Comparison of ENCODE assay signal across 35 mouse cellular contexts in genomic region chr9:123981909-123982308, GRCm38 (mm10). TPM values are rescaled to one million over a fixed set of nuclear protein-coding genes. Genes with fewer than 3 reads are reported as not detected.
DNase-seq lines count a peak whose midpoint lies in the region; ATAC-seq and TF ChIP-seq lines count a peak whose summit lies in the region.
"Had no signal": no experiment of that assay in that cellular context is flagged by ENCODE, and none has a peak within 500 bp of the region (broad histone marks: within the 10 kb centered on the region; RNA-seq: fewer than 3 reads in every experiment).

No protein-coding gene starts in this region.

- H3K4me1 ChIP-seq in heart, embryonic 11.5 days (ENCODE audit: control insufficient read depth, insufficient read depth, low read length), result no peaks in the 10 kb centered on the region
- H3K4me1 ChIP-seq in liver, embryonic 11.5 days (replicated peaks; ENCODE audit: control insufficient read depth, insufficient read depth, low read length), result peaks cover 40% of the 10 kb centered on the region
- H3K4me1 ChIP-seq in liver, postnatal 0 days (ENCODE audit: insufficient read depth), result peaks cover 2% of the 10 kb centered on the region; the same call in 1 of the 2 replicates
- H3K4me1 ChIP-seq in forebrain, embryonic 10.5 days, result no peaks in the 10 kb centered on the region
- H3K4me1 ChIP-seq: embryonic facial prominence, embryonic 13.5 days; hindbrain, embryonic 10.5 days; kidney, embryonic 15.5 days; limb, embryonic 10.5 days had no signal

- 65% methylated on average over 4 of the region's 4 CpGs for WGBS in heart, embryonic 11.5 days (ENCODE audit: insufficient replicate concordance)
- 39% methylated on average over 4 of the region's 4 CpGs for whole genome bisulfite sequencing in liver, embryonic 11.5 days
- 43% methylated on average over 4 of the region's 4 CpGs for WGBS in liver, postnatal 0 days (ENCODE audit: insufficient replicate concordance)
- WGBS in forebrain, embryonic 10.5 days, result 78% methylated on average over 4 of the region's 4 CpGs

- H3K27ac ChIP-seq in heart, embryonic 11.5 days (ENCODE audit: low read depth, low read length), result 0 out of 2 replicates have a peak overlapping the region, but pooled peaks have one; percentile 5
- H3K27ac ChIP-seq in liver, embryonic 11.5 days (ENCODE audit: low read depth, low read length), result peak overlapping the region; percentile 73; the same call in 1 of the 2 replicates
- H3K27ac ChIP-seq in liver, postnatal 0 days (ENCODE audit: low read depth), result no peak overlapping the region
- no peak overlapping the region for H3K27ac ChIP-seq in forebrain, embryonic 10.5 days
- H3K27ac ChIP-seq: embryonic facial prominence, embryonic 13.5 days; hindbrain, embryonic 10.5 days; hindbrain, postnatal 0 days; kidney, embryonic 15.5 days; limb, embryonic 10.5 days; macrophage had no signal

- no peak for DNase-seq in heart, postnatal 25 days (ENCODE audit: low spot score)
- DNase-seq in liver, embryonic 11.5 days (ENCODE audit: low spot score), result no peak
- DNase-seq in liver, postnatal 0 days, result no peak
- DNase-seq in kidney, adult 18-20 months, result no peak
- no peak for DNase-seq in cerebellum, adult 11 months
- DNase-seq in forebrain, embryonic 10.5 days (ENCODE audit: extremely low spot score, low spot score), result no peak
- DNase-seq: adrenal gland, postnatal 10 days; cerebellum, adult 8-10 months; cerebellum, postnatal 36 days; embryo, embryonic 11 days; kidney, postnatal 4 days; right cerebral cortex, adult 18-20 months; thymus, postnatal 14 days had no signal

- intact Hi-C loops in heart, postnatal 25 days (cut with DNase I), result no loop called here

- no peaks in the 10 kb centered on the region for H3K27me3 ChIP-seq in heart, embryonic 11.5 days (ENCODE audit: control insufficient read depth, insufficient read depth, low read length)
- no peaks in the 10 kb centered on the region for H3K27me3 ChIP-seq in liver, embryonic 11.5 days (replicated peaks; ENCODE audit: control insufficient read depth, insufficient read depth, low read length)
- no peaks in the 10 kb centered on the region for H3K27me3 ChIP-seq in liver, postnatal 0 days (ENCODE audit: insufficient read depth, low read length)
- no peaks in the 10 kb centered on the region for H3K27me3 ChIP-seq in forebrain, embryonic 10.5 days (ENCODE audit: poor library complexity, severe bottlenecking)
- H3K27me3 ChIP-seq: embryonic facial prominence, embryonic 13.5 days; kidney, embryonic 15.5 days had no signal

- H3K36me3 ChIP-seq in heart, embryonic 11.5 days (ENCODE audit: control insufficient read depth, insufficient read depth, low read length), result no peaks in the 10 kb centered on the region
- H3K36me3 ChIP-seq in liver, embryonic 11.5 days (ENCODE audit: control insufficient read depth, insufficient read depth, low read length), result no peaks in the 10 kb centered on the region
- H3K36me3 ChIP-seq in liver, postnatal 0 days (replicated peaks; ENCODE audit: insufficient read depth, low read length), result no peaks in the 10 kb centered on the region
- no peaks in the 10 kb centered on the region for H3K36me3 ChIP-seq in forebrain, embryonic 10.5 days (replicated peaks)
- H3K36me3 ChIP-seq: embryonic facial prominence, embryonic 13.5 days; hindbrain, embryonic 10.5 days; kidney, embryonic 15.5 days; limb, embryonic 10.5 days had no signal

- ATAC-seq in heart, embryonic 11.5 days (replicated peaks; ENCODE audit: insufficient number of reproducible peaks, low FRiP score, low TSS enrichment), result peak; percentile 88
- peak; percentile 80 for ATAC-seq in liver, embryonic 11.5 days (replicated peaks; ENCODE audit: low FRiP score)
- ATAC-seq in liver, postnatal 0 days, result peak; percentile 58
- ATAC-seq: activated CD4-positive, CD25-positive, alpha-beta regulatory T cell, adult 4 months; forebrain, embryonic 14.5 days; hindbrain, postnatal 0 days; intestine, embryonic 16.5 days; lung, postnatal 0 days had no signal

- H3K4me3 ChIP-seq in heart, embryonic 11.5 days (ENCODE audit: low read depth, low read length), result no peak overlapping the region
- no peak overlapping the region for H3K4me3 ChIP-seq in liver, embryonic 11.5 days (ENCODE audit: low read depth, low read length)
- no peak overlapping the region for H3K4me3 ChIP-seq in liver, postnatal 0 days (ENCODE audit: low read depth, low read length)
- H3K4me3 ChIP-seq in forebrain, embryonic 10.5 days, result no peak overlapping the region
- H3K4me3 ChIP-seq: embryonic facial prominence, embryonic 13.5 days; erythroblast, embryonic 14.5 days; hindbrain, embryonic 10.5 days; kidney, embryonic 15.5 days; limb, embryonic 10.5 days had no signal

- no peaks in the 10 kb centered on the region for H3K9me3 ChIP-seq in heart, embryonic 11.5 days (replicated peaks; ENCODE audit: control insufficient read depth, low read length)
- no peaks in the 10 kb centered on the region for H3K9me3 ChIP-seq in liver, embryonic 11.5 days (ENCODE audit: control insufficient read depth, low read length)
- no peaks in the 10 kb centered on the region for H3K9me3 ChIP-seq in liver, postnatal 0 days (ENCODE audit: low read length)
- H3K9me3 ChIP-seq in forebrain, embryonic 10.5 days, result no peaks in the 10 kb centered on the region
- H3K9me3 ChIP-seq: embryonic facial prominence, embryonic 13.5 days; hindbrain, embryonic 10.5 days; kidney, embryonic 15.5 days; limb, embryonic 10.5 days had no signal

- H3K4me2 ChIP-seq in heart, embryonic 11.5 days, result no peak overlapping the region
- H3K4me2 ChIP-seq in liver, embryonic 11.5 days, result peak overlapping the region; percentile 7
- H3K4me2 ChIP-seq in liver, postnatal 0 days (ENCODE audit: low read depth, low read length), result no peak overlapping the region
- H3K4me2 ChIP-seq: embryonic facial prominence, embryonic 13.5 days; kidney, embryonic 15.5 days; midbrain, embryonic 11.5 days had no signal

- no peak overlapping the region for H3K9ac ChIP-seq in heart, embryonic 11.5 days (ENCODE audit: low read depth, low read length)
- H3K9ac ChIP-seq in liver, embryonic 11.5 days (ENCODE audit: low read depth, low read length), result no peak overlapping the region
- no peak overlapping the region for H3K9ac ChIP-seq in liver, postnatal 0 days (replicated peaks)
- H3K9ac ChIP-seq: embryonic facial prominence, embryonic 13.5 days; kidney, embryonic 15.5 days had no signal

- TF ChIP-seq CTCF in liver, postnatal 0 days (IDR thresholded peaks at IDR 0.05; ENCODE audit: low read depth), result no peak

- TF ChIP-seq EP300 in liver, postnatal 0 days (IDR thresholded peaks at IDR 0.05; ENCODE audit: low read depth), result peak; percentile 77

RNA-seq across cellular contexts. Expression of gene Ccr1l1, which starts 3.7 kb away (rescaled TPM):
- not detected in 2 replicates for polyA plus RNA-seq in heart, embryonic 11.5 days (2014; fragmentation: Nextera tagmentation; extraction: Ambion mirVana)
- not detected for total RNA-seq in heart, postnatal 25 days (2021)
- not detected in 2 replicates for polyA plus RNA-seq in liver, embryonic 11.5 days (2014; fragmentation: Nextera tagmentation; extraction: Ambion mirVana)
- polyA plus RNA-seq in liver, postnatal 0 days (2015; fragmentation: Nextera tagmentation; extraction: Ambion mirVana), result 0.09 TPM in 1 of 2 replicates, not detected in the other
- not detected in 2 replicates for polyA plus RNA-seq in forebrain, embryonic 10.5 days (2016; fragmentation: Nextera tagmentation; extraction: Ambion mirVana)
- total RNA-seq: adrenal gland, postnatal 10 days; ES-E14; gastrocnemius, adult 8-10 months; hindbrain, postnatal 0 days; layer of hippocampus, postnatal 14 days; liver, adult 2 months; midbrain, postnatal 0 days had no signal
- polyA plus RNA-seq: activated CD4-positive, CD25-positive, alpha-beta regulatory T cell, adult 4 months; embryonic facial prominence, embryonic 13.5 days; erythroblast, embryonic 14.5 days; forebrain, embryonic 14.5 days; heart, embryonic 14.5 days; hindbrain, embryonic 10.5 days; hindbrain, postnatal 0 days; intestine, embryonic 16.5 days; kidney, embryonic 15.5 days; limb, embryonic 10.5 days; lung, postnatal 0 days; midbrain, embryonic 11.5 days; midbrain, postnatal 0 days; neural tube, embryonic 14.5 days; small intestine, adult 2 months; testis, adult 2 months had no signal

RNA-seq across cellular contexts. Expression of gene Ccr1, which starts 13.4 kb away (rescaled TPM):
- 0.80 and 0.92 TPM in 2 replicates for polyA plus RNA-seq in heart, embryonic 11.5 days (2014; fragmentation: Nextera tagmentation; extraction: Ambion mirVana)
- total RNA-seq in heart, postnatal 25 days (2021), result 1 to 10 TPM; 1.1 to 1.3 TPM
- polyA plus RNA-seq in liver, embryonic 11.5 days (2014; fragmentation: Nextera tagmentation; extraction: Ambion mirVana), result 1.9 and 2.0 TPM in 2 replicates
- 2.9 and 3.0 TPM in 2 replicates for polyA plus RNA-seq in liver, postnatal 0 days (2015; fragmentation: Nextera tagmentation; extraction: Ambion mirVana)
- polyA plus RNA-seq in forebrain, embryonic 10.5 days (2016; fragmentation: Nextera tagmentation; extraction: Ambion mirVana), result 0.53 and 0.81 TPM in 2 replicates
- total RNA-seq: ES-E14 had no signal
- polyA plus RNA-seq: erythroblast, embryonic 14.5 days had no signal

RNA-seq across cellular contexts. Expression of gene Ccr3, which starts 39.9 kb away (rescaled TPM):
- polyA plus RNA-seq in heart, embryonic 11.5 days (2014; fragmentation: Nextera tagmentation; extraction: Ambion mirVana), result not detected in 2 replicates
- not detected for total RNA-seq in heart, postnatal 25 days (2021)
- 0.04 and 0.05 TPM in 2 replicates for polyA plus RNA-seq in liver, embryonic 11.5 days (2014; fragmentation: Nextera tagmentation; extraction: Ambion mirVana)
- polyA plus RNA-seq in liver, postnatal 0 days (2015; fragmentation: Nextera tagmentation; extraction: Ambion mirVana), result 0.40 and 0.42 TPM in 2 replicates
- polyA plus RNA-seq in forebrain, embryonic 10.5 days (2016; fragmentation: Nextera tagmentation; extraction: Ambion mirVana), result not detected in 2 replicates
- total RNA-seq: ES-E14; hindbrain, postnatal 0 days; layer of hippocampus, postnatal 14 days; midbrain, postnatal 0 days had no signal
- polyA plus RNA-seq: erythroblast, embryonic 14.5 days; forebrain, embryonic 14.5 days; hindbrain, embryonic 10.5 days; hindbrain, postnatal 0 days; limb, embryonic 10.5 days; midbrain, embryonic 11.5 days; midbrain, postnatal 0 days; neural tube, embryonic 14.5 days had no signal

Comparison
In these comparisons a context has a peak if more than half of its experiments do, and no peak if none do; other contexts are left out.
1. H3K27ac ChIP-seq: peak in heart, embryonic 11.5 days (single experiment) and liver, embryonic 11.5 days (single experiment); none in liver, postnatal 0 days (single experiment) and forebrain, embryonic 10.5 days (single experiment).
2. Peak in every context shown above with its lines, with median percentiles within 50 percentile points of each other: ATAC-seq.